Mouse (Mus musculus): ENCODE results near the gene Sspo.
A peak's percentile ranks its signal among the peaks of the same experiment; 100 is the strongest.

The Sspo gene

DNA sequence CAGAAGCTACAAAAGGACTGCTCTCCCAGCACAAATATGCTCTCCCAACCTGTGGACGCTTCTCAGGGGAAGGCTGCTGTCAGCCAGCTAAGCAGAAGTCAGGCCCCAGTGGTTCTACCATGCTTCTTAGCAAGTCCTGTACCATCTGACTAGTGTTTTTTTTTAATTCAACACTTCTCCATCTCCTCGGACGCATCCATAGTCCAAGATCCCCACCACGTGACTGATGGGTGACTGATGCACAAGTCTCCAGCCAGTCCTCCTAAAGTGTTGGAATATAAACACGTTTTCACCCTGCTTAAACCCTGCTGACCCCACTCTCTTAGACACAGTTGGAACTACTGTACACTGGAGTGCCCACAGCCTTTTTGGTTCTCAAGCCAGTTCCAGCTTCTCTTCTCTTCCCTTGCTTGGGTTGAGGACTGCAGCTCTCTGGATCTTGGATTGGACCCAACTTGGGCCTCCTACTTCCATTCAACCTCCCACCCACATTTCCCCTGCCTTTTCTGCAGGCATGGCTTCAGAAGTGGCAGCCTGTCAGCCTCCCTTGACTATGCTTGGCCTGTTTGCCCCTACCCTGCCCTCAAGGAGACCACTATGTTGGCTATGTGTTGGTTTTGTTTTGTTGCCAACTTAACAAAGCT lies 12.2 kb upstream of the Sspo start:
- DNase-seq (ENCODE audit: low spot score in 2 of 2) = no peak

DNA sequence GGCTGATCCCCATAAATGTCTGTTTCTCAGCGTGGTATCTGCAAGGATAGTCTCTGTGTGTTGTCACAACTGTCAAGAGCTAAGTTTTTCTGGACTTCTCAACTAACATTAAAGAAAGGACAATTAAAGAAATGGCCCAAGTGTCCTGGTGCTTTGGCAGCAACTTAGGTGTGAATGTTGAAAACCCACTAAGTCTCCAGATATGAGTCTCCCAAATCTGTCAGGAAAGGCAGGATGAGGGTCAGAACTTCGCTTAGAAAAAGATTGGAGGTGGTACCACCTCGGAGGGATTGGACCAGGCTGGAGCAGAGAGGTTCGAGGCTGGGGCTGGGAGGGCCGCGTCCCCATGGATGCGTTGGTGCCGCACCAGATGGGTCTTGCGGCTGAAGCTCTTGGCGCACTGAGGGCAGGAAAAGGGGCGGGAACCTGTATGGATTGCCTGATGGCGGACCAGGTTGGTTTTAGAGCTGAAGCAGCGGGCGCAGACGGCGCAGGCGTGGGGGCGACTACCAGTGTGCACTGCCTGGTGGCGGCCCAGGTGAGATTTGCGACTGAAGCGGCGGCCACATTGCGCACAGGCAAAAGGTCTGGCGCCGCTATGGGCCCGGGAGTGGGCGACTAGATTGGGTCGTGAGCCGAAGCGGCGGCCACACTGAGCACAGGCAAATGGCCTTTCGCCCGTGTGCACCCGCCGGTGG lies 10.2 kb upstream of the Sspo start:
- no peak for DNase-seq (ENCODE audit: low spot score in 2 of 2)

DNA sequence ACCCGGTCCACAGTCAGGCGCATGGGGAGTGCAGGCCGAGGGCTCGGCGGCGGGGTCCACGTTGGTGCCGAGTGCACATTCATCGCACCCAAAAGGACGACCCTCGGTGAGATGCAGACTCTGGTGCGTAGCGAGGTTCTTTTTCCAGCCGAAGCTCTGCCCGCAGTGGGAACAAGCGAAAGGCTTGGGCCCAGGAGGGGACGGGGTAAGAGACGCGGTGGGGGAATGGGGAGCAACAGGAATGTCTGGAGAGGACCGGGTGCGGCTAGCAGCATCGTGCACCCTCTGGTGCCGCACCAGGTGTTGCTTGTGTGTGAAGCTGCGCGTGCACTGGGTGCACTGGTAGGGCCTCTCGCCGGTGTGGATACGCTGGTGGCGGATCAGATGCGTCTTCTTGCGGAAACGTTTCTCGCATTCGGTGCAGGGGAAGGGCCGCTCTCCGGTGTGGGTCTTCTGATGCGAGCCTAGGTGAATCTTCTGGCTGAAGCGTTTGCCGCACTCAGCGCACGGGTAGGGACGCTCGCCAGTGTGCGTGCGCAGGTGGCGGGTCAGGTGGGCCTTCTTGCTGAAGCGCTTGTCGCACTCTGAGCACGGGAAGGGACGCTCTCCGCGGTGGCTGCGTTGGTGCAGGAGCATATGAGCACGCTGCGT lies 9.4 kb upstream of the Sspo start:
- no peak for DNase-seq (ENCODE audit: low spot score in 2 of 2)

DNA sequence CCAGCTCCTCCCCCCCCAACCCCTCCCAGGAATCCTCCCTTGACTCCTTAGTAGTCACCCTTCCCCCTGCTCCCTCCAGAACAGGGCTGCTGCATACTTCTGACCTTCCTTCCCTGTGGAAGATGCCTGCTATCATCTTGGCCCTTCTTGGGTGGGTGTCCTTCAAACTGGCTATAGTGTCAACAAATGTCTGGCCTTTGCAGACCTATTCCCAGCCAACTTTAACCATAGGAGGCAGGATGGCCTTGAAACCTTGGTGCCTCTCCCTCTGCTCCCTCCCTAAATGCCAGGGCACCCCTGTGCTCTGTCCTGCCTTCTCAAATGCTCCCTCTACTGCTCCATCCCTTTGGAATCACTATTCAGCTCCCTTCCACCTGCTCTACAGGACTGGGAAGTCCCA lies 8.4 kb upstream of the Sspo start:
- DNase-seq (ENCODE audit: low spot score in 2 of 2) = no peak

DNA sequence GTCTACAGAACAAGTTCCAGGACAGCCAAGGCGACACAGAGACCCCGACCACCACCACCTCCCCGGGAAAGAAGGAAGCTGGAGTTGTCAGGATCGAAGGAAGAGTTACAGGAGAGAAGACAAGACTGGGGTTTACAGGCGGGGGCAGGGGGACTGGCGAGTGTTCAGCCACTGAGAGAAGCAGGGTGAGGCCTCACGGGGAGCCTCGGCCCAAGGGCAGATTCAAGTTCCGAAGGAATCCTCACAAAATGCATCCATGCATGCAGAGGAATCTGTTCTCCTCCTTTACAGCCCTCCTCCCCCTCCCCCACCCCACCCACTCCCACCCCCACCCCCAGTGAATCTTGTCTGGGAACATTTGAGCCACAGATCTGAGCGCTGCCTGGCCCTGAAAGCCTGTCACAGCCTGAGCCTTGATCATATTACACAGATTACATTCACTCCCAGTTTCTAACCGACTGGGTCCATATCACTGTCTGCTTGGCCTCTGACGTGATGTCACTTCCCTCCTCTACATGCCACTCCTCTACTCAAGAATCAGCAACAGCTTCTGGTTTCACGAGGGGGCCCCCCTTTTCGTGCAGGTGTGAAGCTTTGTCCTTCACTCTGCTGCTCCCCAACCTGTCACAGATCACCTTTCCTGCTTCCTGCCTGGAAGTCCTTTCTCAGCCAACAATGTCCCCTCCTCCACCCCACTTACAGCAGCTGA lies 7.6 kb upstream of the Sspo start:
- DNase-seq (ENCODE audit: low spot score in 2 of 2) = no peak

DNA sequence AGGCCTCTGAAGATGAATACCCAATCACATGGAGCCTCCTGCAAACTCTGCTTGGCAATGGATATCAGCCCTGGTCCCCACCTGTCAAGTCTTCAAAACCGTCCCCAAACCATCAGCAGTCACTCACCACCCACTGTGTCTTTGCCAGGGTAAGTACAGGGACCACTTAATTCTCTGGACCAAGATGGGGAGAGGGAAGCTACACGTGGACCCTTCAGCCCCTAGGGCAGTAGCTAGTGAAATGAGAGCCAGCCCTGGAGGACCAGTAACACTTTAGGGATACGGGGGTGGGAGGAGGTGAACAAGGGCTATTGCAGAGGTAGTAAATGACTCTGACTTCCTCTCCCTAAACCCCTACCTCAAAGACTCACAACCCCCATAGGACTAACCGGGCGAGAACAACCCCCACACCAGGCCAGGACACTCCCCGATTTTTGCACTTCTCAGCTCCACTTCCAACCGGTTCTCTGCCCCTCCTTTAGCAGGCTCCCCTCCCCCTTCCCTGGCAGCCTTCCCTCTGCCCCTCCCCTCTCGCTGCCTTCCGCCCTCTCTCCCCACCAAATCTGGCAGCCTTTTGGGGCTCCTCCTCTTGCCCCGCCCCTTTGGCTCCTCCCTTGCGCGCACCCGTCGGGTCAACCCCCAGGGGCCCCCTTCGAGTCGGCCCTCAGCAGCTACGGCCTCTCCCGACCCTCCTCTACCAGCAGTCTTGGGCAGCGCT lies 4.3 kb upstream of the Sspo start:
- DNase-seq (ENCODE audit: low spot score in 2 of 2) = peak; percentile 68 to 73

DNA sequence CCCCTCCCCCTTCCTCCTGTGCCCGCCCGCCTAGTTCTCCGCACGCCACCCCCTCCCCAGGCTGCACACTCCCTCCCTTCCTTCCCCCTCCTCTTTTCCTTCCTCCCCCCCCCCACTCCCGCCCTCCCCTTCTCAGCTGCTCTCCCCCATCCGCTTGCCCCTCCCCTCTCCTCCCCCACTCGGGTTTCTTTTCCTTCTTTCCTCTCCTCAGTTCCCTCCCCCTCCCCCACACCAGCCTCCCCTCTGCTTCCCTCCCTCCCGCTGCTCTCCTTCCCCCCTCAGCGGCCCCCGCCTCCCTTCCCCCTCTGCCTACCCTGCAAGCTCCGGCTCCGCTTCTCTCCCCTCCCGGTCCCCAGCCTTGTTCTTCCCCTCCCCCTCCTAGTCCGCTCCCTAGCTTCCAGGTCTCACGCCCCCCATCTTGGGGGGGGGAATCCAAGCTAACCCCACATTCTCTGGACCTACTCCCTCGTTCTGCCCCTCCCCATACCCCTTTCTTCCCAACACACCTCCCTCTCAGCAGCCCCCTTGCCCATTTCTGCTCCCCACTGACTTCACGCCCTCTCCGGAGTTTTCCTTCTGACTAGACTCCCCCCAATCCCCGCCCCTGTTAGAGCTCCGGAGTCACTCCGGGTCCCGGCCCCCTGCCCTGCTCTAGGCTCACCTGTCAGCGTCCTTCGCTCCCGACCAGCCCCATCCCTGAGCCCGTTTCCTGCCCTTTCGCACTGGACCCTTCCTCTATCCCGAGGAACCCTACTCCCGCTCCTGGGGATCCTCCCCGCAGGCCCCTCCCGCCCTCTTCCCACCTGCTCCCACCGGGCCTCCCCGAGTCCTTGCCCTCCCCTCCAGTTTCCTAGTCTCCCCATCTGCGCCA lies 3.5 kb upstream of the Sspo start:
- peak; percentile 28 to 41 for DNase-seq (ENCODE audit: low spot score in 2 of 2)

DNA sequence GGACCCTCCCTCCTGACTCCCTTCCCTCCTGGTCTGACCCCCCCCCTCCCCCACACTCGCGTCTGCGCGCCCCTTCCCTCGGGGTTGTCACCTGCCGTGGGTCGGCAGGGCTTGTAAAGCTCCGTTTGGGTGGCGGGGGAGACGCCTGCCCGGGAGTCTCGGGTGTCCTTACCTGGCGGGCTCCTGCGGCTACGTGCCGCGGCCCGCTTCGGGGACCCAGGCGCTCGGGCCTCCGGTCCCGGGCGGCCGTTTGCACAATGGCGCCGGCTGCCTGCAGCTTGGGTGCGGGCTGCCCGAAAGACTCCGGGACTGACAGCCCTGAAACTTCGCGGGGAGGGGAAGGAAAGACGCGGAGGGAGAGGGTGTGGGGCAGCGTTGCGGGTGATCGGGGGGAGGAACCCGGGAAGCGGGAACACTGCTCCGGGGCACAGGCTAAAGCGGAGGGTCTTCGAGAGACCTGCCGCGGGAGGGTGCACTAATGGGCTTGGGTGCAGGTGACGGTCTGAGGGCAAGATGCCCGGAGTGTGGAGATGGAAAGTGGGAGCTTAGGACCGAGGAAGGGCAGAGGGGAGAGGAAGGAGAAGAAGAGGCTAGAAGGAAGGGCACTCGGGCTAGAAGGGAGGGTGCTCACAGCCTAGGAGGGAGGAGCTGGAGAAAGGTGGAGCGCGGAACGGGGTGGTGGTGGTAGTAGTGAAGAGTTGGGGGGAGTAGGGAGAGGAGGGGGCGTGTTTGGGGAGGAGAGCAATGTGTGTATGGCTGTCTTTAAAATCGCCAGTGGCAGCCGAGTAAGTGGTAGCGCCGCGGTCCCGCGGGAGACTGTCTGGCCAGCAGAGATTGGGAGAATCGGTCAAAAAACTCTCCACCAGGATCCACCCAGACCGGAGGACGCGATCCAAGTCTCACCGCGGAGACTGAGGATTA lies 2.6 kb upstream of the Sspo start, which contains the start of gene Zfp467:
TSS of gene Zfp467 (minus strand) at position 645 of the 921 bp plus-strand sequence.
- peak in 1 of 2 experiments; percentile 37 for DNase-seq (ENCODE audit: low spot score in 2 of 2)

DNA sequence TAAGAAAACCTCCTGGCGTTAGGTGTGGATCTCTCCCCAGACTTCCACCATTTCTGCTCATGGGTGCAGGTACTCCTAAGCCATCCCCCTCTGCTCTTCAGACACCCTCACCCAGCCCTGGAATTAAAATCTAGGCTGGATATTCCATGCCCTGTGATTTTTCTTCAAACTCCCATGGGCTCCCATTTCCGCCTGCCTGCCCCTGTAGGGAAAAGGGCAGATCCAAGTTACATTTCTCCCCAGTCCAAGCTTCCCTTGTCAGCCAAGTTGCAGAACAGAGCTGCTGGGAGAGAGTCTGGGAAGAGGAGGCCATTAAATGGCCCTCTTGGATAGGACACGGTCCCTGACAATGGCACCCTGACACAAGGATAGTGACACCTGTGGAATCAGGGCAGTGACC lies 1.8 kb upstream of the Sspo start:
- DNase-seq (ENCODE audit: low spot score in 2 of 2) = no peak

DNA sequence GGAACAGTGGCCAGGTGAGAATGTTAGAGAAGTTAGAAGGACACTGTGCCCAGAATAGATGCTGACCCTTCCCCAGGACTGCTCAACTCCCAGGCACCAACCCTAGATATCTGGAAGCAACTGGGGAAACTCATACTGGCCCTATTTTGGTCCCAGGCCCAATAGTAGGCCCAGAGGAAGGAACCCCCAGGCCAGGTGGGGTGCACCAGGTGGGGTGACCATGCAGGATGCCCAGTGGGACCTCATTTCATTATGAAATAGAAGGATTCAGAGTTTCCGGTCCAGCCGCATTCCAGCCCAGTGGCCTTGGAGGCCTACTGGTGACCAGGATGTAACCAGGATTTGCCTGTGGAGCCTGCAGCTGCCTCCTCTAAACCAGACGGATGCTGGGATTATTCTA lies 1.1 kb upstream of the Sspo start:
- no peak for DNase-seq (ENCODE audit: low spot score in 2 of 2)

DNA sequence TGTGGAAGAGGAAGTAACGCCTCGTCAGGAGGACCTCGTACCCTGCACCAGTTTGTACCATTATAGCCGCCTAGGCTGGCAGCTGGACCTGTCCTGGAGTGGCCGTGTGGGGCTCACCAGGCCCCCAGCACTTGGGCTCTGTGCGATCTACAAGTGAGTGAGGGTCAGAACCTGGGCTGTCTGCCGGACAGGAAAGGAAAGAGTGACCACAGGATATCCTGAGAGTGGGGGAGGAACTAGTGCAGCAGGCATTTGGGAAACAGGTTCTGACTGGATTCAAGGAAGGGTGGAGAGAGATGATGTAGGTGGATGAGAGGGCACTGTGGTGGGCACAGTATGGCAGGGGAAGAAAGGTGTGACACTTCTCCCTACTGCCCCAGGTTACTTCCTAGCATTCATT lies 498 bp downstream of the Sspo start:
- no peak for DNase-seq (ENCODE audit: low spot score in 2 of 2)

DNA sequence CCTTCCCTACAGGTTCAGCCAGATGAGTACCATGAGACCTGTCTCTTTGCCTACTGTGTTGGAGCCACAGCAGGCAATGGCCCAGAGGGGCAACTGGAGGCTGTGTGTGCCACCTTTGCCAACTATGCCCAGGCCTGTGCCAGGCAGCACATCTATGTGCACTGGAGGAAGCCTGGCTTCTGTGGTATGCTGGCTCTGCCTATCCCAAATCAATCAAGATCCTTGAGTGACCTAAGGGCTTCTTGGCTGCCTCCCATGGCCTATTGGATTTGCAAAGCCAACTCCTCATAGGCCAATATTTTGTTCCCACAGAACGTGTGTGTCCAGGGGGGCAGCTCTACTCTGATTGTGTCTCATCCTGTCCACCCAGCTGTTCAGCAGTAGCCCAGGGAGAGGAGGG lies 4.1 kb downstream of the Sspo start:
- DNase-seq (ENCODE audit: low spot score in 2 of 2) = no peak

DNA sequence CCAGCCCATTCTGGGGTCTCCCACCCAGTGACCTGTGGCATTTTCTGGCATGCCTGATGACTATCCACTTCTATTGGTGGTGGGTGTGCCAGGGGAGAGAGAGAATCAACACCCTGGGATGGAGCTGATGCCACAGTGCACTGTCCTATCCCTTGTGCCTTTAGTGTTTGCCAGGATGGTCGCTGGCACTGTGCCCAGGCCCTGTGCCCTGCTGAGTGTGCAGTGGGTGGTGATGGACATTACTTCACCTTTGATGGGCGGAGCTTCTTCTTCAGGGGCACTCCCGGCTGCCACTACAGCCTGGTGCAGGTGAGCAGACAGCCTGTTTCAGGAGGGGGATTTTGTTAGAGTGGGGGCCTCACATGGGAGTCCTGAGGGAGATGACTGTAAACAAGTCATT lies 4.7 kb downstream of the Sspo start:
- DNase-seq (ENCODE audit: low spot score in 2 of 2) = no peak

DNA sequence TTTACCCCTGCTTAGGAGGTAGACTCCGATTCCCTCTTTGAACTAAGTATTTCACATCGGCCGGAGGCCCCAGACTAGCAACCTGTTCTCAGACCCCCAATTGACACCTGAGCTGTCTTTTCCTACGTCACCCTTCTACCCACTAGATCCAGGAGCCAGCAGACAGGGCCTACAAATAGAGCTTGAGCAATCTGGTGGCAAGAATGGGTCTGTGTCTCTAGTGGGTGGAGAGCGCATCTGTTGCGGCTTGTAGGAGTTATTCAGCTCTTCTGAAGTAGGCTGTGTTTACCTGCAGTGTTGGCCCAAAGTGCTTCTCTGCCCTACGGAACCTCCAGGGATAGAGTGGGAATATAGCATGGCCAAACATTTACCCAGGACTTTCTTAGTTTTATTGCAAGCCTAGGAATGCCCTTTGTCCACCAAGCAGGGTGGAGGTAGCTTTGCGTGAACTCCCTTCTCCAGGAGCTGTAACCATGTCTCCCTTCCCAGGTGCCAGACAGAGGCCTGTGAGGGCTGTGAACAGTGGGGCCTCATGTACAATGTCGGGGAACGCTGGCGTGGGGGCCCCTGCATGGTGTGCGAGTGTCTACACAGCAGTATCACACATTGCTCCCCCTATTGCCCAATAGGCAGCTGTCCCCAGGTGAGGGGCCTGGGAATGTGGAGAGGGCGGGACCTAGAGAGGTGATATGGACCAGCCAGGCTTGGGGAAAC lies 17.1 kb downstream of the Sspo start:
- DNase-seq (ENCODE audit: low spot score in 2 of 2) = peak in 1 of 2 experiments; percentile 17

DNA sequence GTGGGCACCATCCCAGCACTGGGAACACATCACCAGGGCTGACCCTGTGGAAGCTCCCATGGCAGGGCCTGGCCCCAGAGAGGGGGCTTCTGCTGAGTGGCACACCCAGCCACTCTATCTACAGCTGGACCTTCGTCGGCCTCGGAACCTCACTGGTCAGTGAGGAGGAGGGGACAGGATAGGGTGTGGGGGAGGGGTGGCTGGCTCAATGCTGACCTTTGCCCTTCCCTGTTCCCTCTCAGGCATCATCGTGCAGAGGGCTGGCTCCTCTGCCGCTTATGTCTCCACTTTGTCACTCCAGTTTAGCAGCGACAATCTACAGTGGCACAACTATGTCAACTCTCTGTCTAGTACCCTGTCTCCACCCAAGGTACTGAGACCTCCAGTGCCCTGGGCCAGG lies 18.7 kb downstream of the Sspo start:
- DNase-seq (ENCODE audit: low spot score in 2 of 2) = no peak

DNA sequence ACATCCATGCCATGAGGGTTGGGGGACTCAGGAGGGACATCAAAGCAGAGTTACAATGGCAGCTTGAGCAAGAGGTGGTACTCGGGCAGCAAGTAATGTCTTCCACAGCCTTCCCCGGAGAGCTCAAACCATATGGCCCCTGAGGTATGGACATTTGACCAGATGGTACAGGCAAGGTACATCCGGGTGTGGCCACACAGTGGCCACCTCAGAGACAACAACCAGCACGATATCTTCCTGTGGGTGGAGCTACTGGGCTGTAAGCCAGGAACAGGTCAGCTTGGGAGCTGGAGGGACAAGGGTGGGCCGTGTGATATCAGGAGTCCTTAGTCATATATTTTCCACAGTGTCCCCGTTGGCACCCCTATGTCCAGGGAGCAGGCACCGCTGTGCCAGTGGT lies 19.5 kb downstream of the Sspo start:
- DNase-seq (ENCODE audit: low spot score in 2 of 2) = no peak

DNA sequence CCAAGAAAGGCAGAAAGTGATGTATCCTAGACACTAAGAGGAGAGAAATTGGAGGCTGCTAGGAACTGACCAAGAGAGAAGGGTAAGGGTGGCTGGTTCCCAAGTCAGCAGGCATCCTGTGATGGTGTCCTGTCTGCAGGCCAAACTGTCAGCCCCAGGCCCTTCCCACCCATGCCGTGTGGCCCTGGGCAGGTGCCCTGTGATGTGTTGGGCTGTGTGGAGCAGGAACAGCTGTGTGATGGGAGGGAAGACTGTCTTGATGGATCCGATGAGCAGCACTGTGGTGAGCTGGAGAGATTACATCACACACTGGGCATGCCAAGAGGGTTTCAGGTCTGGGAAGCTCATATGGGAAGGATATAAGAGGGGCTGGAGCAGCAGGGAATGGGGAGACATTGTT lies 22.7 kb downstream of the Sspo start:
- DNase-seq (ENCODE audit: low spot score in 2 of 2) = no peak

DNA sequence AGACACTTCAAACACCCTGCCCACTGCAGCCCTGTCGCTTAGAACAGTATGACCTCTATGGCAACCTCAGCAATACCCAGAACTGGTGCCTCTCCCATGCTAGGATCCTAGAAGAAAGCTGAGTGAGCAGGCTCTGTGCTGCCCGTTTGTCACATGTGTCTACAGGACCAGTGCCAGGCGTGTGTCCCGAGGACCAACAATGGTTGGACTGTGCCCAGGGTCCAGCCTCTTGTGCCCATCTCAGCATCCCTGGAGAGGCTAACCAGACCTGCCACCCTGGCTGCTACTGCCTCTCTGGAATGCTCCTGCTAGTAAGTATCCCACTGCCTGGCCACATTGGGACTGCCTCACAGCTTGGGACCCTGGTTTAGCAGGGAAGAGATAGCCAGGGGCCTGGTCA lies 30.4 kb downstream of the Sspo start:
- no peak for DNase-seq (ENCODE audit: low spot score in 2 of 2)

DNA sequence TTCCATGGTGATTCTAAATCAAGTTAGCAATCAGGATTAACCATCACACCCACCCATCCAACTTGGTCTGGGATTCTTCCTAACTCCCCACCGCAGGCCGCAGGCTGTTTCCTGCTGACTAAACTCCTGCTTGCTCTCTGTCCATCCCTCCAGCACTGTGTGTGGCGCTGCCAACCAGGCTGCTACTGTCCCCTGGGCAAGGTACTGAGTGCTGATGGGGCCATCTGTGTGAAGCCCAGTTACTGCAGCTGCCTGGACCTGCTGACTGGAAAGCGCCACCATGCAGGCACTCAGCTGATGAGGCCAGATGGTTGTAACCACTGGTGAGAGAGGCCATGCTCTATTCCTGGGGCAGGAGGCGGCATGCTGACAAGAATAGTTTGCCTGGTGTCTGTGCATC lies 34.5 kb downstream of the Sspo start:
- DNase-seq (ENCODE audit: low spot score in 2 of 2) = no peak
